Mouse (Mus musculus): ENCODE measurements at regions not wholly inside any gene's neighbourhood (a gene's known extent, or its start where the extent isn't known, plus 50 kb on each side); places are given as distances from the start of the nearest gene placed in this dataset.

DNA sequence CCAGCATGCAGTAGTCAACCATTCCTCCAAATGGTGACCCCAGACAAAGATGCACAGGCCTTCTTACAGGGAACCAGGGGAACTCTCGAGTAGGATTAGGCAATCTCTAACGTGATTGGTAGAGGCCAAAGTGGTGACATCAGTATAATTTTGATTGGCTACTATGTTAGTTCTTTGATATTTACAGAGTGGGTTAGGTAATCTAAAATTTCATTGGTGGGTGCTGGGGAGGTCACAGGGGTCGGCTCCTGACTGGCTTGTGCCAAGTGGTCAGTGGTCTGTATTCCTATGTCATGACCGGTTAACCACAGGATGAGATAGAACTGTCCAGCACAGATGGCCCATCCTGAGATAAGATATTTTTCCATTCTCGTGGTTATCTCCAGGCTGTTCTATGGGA, 74.6 kb upstream of the Foxn3 start:
- 62% methylated on average over 5 of the region's 5 CpGs for WGBS (ENCODE audit: insufficient replicate concordance)
- no peak overlapping the region for H3K4me2 ChIP-seq (ENCODE audit: low read depth, low read length)
- peaks cover 4% of the 10 kb centered on the region; the same call in 1 of the 2 replicates for H3K4me1 ChIP-seq (ENCODE audit: insufficient read depth)
- no peak overlapping the region for H3K9ac ChIP-seq (replicated peaks)
- TF ChIP-seq CTCF (IDR thresholded peaks at IDR 0.05; ENCODE audit: low read depth): no peak
- TF ChIP-seq EP300 (IDR thresholded peaks at IDR 0.05; ENCODE audit: low read depth): no peak
- H3K9me3 ChIP-seq (ENCODE audit: low read length): no peaks in the 10 kb centered on the region
- H3K4me3 ChIP-seq (ENCODE audit: low read depth, low read length): no peak overlapping the region
- H3K36me3 ChIP-seq (replicated peaks; ENCODE audit: insufficient read depth, low read length): no peaks in the 10 kb centered on the region
- DNase-seq (no peak), ATAC-seq (no peak)
- H3K27me3 ChIP-seq (ENCODE audit: insufficient read depth, low read length): no peaks in the 10 kb centered on the region
- H3K27ac ChIP-seq (ENCODE audit: low read depth): no peak overlapping the region

DNA sequence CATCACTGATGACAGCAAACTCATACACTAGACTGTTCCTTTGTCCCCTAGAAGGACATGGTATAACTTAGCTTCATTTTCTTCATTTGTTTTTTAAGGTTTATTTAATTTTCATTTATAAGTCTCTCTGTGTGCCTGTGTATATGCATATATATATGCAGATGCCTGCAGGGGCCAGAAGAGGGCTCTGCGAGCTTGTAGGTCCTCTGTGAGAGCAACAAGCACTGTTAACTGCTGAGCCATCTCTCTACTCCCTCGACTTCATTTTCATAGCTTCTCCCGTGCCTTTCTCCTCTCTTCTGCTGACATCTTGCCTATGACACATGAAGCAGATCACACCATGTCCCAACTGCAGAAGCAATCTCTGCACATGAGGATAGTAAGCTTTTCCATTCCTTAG, 72.9 kb upstream of the Foxn3 start:
- Histone ChIP-seq H3K4me2 (ENCODE audit: low read depth, low read length) (no peak overlapping the region), H3K4me1 (ENCODE audit: insufficient read depth) (peaks cover 4% of the 10 kb centered on the region; the same call in 1 of the 2 replicates), H3K27me3 (ENCODE audit: insufficient read depth, low read length) (no peaks in the 10 kb centered on the region), H3K36me3 (replicated peaks; ENCODE audit: insufficient read depth, low read length) (no peaks in the 10 kb centered on the region), H3K4me3 (ENCODE audit: low read depth, low read length) (no peak overlapping the region), H3K27ac (ENCODE audit: low read depth) (no peak overlapping the region), H3K9ac (replicated peaks) (no peak overlapping the region), H3K9me3 (ENCODE audit: low read length) (no peaks in the 10 kb centered on the region)
- TF ChIP-seq EP300 (IDR thresholded peaks at IDR 0.05; ENCODE audit: low read depth): no peak
- peak; percentile 30 for TF ChIP-seq CTCF (IDR thresholded peaks at IDR 0.05; ENCODE audit: low read depth)
- ATAC-seq (no peak), DNase-seq (no peak)
- 73% methylated on average over 3 of the region's 3 CpGs for WGBS (ENCODE audit: insufficient replicate concordance)

DNA sequence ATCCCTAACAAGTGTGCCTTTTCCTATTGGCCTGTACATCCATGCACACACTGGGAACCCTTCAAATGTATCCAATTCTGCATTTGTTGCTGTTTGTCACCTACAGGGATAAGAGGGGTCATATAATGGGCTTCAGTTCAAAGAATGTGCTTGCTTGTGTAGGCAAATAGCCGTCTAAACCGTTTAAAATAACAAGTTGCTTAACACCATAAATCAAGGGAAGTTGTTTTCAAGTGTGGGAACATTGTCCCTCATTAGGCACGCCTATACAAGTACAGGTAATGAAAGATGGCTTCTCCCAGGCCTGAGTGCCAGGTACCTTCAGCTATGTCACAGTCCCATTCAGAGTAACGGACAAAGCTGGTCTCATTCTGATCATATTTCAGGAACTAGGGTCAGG, 72.0 kb upstream of the Foxn3 start:
- Histone ChIP-seq H3K36me3 (replicated peaks; ENCODE audit: insufficient read depth, low read length) (no peaks in the 10 kb centered on the region), H3K9ac (replicated peaks) (no peak overlapping the region), H3K27ac (ENCODE audit: low read depth) (no peak overlapping the region), H3K4me2 (ENCODE audit: low read depth, low read length) (no peak overlapping the region), H3K4me1 (ENCODE audit: insufficient read depth) (peaks cover 4% of the 10 kb centered on the region; the same call in 1 of the 2 replicates), H3K4me3 (ENCODE audit: low read depth, low read length) (no peak overlapping the region), H3K9me3 (ENCODE audit: low read length) (no peaks in the 10 kb centered on the region), H3K27me3 (ENCODE audit: insufficient read depth, low read length) (no peaks in the 10 kb centered on the region)
- 60% methylated on average over 4 of the region's 4 CpGs for WGBS (ENCODE audit: insufficient replicate concordance)
- TF ChIP-seq CTCF (IDR thresholded peaks at IDR 0.05; ENCODE audit: low read depth): no peak
- no peak for TF ChIP-seq EP300 (IDR thresholded peaks at IDR 0.05; ENCODE audit: low read depth)
- ATAC-seq (no peak), DNase-seq (no peak)

DNA sequence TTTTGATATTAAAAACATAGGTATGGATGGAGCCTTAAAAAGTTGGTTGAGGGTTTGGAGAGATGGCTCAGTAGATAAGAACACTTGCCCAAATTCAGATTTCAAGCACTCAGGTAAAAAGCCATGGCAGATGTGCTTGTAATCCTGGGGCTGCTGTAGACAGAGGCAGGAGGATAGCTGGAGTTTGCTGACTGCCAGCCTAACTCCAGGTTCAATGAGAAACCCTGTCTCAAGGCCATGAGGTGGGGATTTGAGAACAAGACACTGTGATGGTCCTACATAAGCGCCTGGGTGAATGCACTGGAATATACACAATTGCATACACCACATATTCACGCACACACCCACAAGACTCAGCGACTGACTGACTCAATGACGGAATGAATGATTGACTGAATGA, 71.3 kb upstream of the Foxn3 start:
- DNase-seq (no peak), ATAC-seq (no peak)
- Histone ChIP-seq H3K4me3 (ENCODE audit: low read depth, low read length) (no peak overlapping the region), H3K9me3 (ENCODE audit: low read length) (no peaks in the 10 kb centered on the region), H3K36me3 (replicated peaks; ENCODE audit: insufficient read depth, low read length) (no peaks in the 10 kb centered on the region), H3K27me3 (ENCODE audit: insufficient read depth, low read length) (no peaks in the 10 kb centered on the region), H3K27ac (ENCODE audit: low read depth) (no peak overlapping the region), H3K4me2 (ENCODE audit: low read depth, low read length) (no peak overlapping the region), H3K4me1 (ENCODE audit: insufficient read depth) (peaks cover under 1% of the 10 kb centered on the region; the same call in 1 of the 2 replicates), H3K9ac (replicated peaks) (no peak overlapping the region)
- TF ChIP-seq EP300 (IDR thresholded peaks at IDR 0.05; ENCODE audit: low read depth): no peak
- TF ChIP-seq CTCF (IDR thresholded peaks at IDR 0.05; ENCODE audit: low read depth): no peak
- WGBS (ENCODE audit: insufficient replicate concordance): 87% methylated on average over 4 of the region's 4 CpGs

DNA sequence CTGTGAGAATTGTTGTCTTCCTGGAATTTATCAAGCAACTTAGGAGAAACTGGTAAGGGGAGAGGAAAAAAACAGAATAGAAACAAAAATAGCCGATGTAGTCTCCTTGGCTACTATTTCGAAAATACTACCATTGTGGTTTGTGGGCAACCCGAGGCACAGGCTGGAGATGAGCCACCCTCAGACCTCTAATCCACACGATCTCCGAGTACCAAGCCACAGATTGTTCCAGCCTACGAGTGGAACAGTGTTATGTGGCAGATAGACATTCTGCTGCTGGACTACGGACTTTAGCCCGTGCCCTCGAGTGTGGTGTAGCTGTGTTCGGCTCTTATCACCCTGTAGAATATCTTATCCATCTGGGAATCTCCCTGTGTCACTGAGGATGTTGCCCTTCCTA, 70.3 kb upstream of the Foxn3 start:
- Histone ChIP-seq H3K9ac (replicated peaks) (no peak overlapping the region), H3K9me3 (ENCODE audit: low read length) (no peaks in the 10 kb centered on the region), H3K4me1 (ENCODE audit: insufficient read depth) (no peaks in the 10 kb centered on the region), H3K27me3 (ENCODE audit: insufficient read depth, low read length) (no peaks in the 10 kb centered on the region), H3K27ac (ENCODE audit: low read depth) (no peak overlapping the region), H3K4me2 (ENCODE audit: low read depth, low read length) (no peak overlapping the region), H3K36me3 (replicated peaks; ENCODE audit: insufficient read depth, low read length) (no peaks in the 10 kb centered on the region), H3K4me3 (ENCODE audit: low read depth, low read length) (no peak overlapping the region)
- WGBS (ENCODE audit: insufficient replicate concordance): 28% methylated on average over 10 of the region's 10 CpGs
- TF ChIP-seq EP300 (IDR thresholded peaks at IDR 0.05; ENCODE audit: low read depth) (no peak), CTCF (IDR thresholded peaks at IDR 0.05; ENCODE audit: low read depth) (no peak)
- ATAC-seq (no peak), DNase-seq (no peak)

DNA sequence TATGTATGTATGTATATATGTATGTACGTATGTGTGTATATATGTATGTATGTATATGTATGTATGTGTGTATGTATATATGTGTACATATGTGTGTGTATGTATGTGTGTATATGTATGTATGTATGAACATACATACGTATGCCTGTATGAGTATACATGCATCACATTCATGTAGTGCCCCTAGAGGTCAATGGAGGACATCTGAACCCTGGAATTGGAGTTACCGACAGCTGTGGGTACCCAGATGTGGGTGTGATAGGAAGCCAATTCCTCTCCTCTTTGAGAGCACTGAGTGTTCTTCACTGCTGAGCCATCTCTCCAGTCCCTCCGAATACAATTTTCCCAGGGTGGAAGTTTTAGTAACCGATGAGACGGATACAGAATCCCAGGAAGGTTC, 69.6 kb upstream of the Foxn3 start:
- ATAC-seq: no peak
- WGBS (ENCODE audit: insufficient replicate concordance): 85% methylated on average over 6 of the region's 6 CpGs
- no peak for TF ChIP-seq EP300 (IDR thresholded peaks at IDR 0.05; ENCODE audit: low read depth)
- 0 out of 2 replicates have a peak, but pooled peaks have one; percentile 5 for TF ChIP-seq CTCF (IDR thresholded peaks at IDR 0.05; ENCODE audit: low read depth)

DNA sequence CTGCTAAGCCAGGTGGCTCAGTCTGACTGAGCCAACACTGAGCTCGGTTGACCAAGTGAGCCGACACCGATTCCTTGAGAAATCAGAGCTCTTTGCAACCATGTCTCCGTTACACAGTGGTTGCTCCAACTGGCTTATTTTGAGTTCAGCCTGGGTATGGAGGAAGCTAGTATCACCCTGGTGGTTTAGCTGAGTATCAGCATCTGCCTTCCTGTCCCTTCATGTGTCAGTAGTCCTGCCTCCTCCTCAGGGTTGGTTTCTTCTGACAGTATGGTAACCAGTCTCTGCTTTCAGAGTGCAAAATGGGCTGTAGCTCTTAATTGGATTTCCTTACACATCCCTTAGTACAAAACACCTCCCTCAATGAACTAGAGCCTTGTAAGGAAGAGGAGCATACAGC, 66.2 kb upstream of the Foxn3 start:
- peaks cover 9% of the 10 kb centered on the region for H3K4me1 ChIP-seq (ENCODE audit: insufficient read depth)
- no peaks in the 10 kb centered on the region for H3K36me3 ChIP-seq (replicated peaks; ENCODE audit: insufficient read depth, low read length)
- no peak overlapping the region for H3K4me2 ChIP-seq (ENCODE audit: low read depth, low read length)
- WGBS (ENCODE audit: insufficient replicate concordance): 78% methylated on average over 4 of the region's 4 CpGs
- no peak overlapping the region for H3K4me3 ChIP-seq (ENCODE audit: low read depth, low read length)
- TF ChIP-seq EP300 (IDR thresholded peaks at IDR 0.05; ENCODE audit: low read depth) (no peak), CTCF (IDR thresholded peaks at IDR 0.05; ENCODE audit: low read depth) (0 out of 2 replicates have a peak, but pooled peaks have one; percentile 12)
- no peak for ATAC-seq
- no peaks in the 10 kb centered on the region; the same call in 1 of the 2 replicates for H3K27me3 ChIP-seq (ENCODE audit: insufficient read depth, low read length)
- no peak for DNase-seq
- no peak overlapping the region for H3K27ac ChIP-seq (ENCODE audit: low read depth)
- H3K9me3 ChIP-seq (ENCODE audit: low read length): no peaks in the 10 kb centered on the region
- no peak overlapping the region for H3K9ac ChIP-seq (replicated peaks)

More for the DNA sequence above, 69.6 kb upstream of the Foxn3 start:
- Histone ChIP-seq H3K4me1 (ENCODE audit: insufficient read depth) (peaks cover 5% of the 10 kb centered on the region; the same call in 1 of the 2 replicates), H3K9ac (replicated peaks) (no peak overlapping the region), H3K27ac (ENCODE audit: low read depth) (no peak overlapping the region), H3K4me3 (ENCODE audit: low read depth, low read length) (no peak overlapping the region), H3K4me2 (ENCODE audit: low read depth, low read length) (no peak overlapping the region), H3K36me3 (replicated peaks; ENCODE audit: insufficient read depth, low read length) (no peaks in the 10 kb centered on the region), H3K27me3 (ENCODE audit: insufficient read depth, low read length) (no peaks in the 10 kb centered on the region), H3K9me3 (ENCODE audit: low read length) (no peaks in the 10 kb centered on the region)
- DNase-seq: no peak

Data from liver, postnatal 0 days (tissue).